Mouse (Mus musculus): ENCODE data around the gene Asb15. TPM values are rescaled to one million over a fixed set of nuclear protein-coding genes. Genes with fewer than 3 reads are reported as not detected.

Gene Asb15
- 0.09 TPM for polyA plus RNA-seq (2017; shearing (Covaris generic))

GRCm38 (mm10) chr6:24528064-24528243, at the start of gene Asb15:
Asb15 (plus strand) TSS chr6:24528144.

GRCm38 (mm10) chr6:24514552-24515284, 13.2 kb upstream of the Asb15 start, which contains the start of gene Iqub:
Iqub (minus strand) TSS chr6:24515067.

GRCm38 (mm10) chr6:24527155-24528063, 535 bp upstream of the Asb15 start, which contains the start of gene Ndufa5:
Ndufa5 (minus strand) TSS chr6:24528013.

GRCm38 (mm10) chr6:24597500-24597899, 69.6 kb downstream of the Asb15 start, which contains the start of gene Lmod2:
Lmod2 (plus strand) TSS chr6:24597762.

Other genes with a start within 250 kb of the Asb15 start
- not detected for gene Iqub, start 13.1 kb upstream of the Asb15 start, polyA plus RNA-seq (2017; shearing (Covaris generic))
- gene Ndufa5, start 131 bp upstream of the Asb15 start, polyA plus RNA-seq (2017; shearing (Covaris generic)): 108 TPM
- not detected for gene Lmod2, start 69.6 kb downstream of the Asb15 start, polyA plus RNA-seq (2017; shearing (Covaris generic))
- 32.4 TPM for gene Wasl, start 136.9 kb downstream of the Asb15 start, polyA plus RNA-seq (2017; shearing (Covaris generic))
- 0.29 TPM for gene Hyal6, start 205.1 kb downstream of the Asb15 start, polyA plus RNA-seq (2017; shearing (Covaris generic))
- not detected for gene Hyal4, start 220.2 kb downstream of the Asb15 start, polyA plus RNA-seq (2017; shearing (Covaris generic))

Data from effector memory CD4-positive, alpha-beta T cell, adult 7 months (primary cell).